Mouse (Mus musculus): ENCODE results near the gene Zfp984.
"Not testable (repeated sequence)": the region's sequence is repeated elsewhere in the genome, so short reads cannot be mapped to it uniquely, and the experiment has no call there.

Gene Zfp984

GRCm38 (mm10) chr4:147809292-147809965 is at the start of gene Zfp984:
Gene Zfp984, minus strand, starts transcription at chr4:147809788.
- DNase-seq (ENCODE audit: low spot score): peak; percentile 65

GRCm38 (mm10) chr4:147850776-147851175 is 41.2 kb upstream of the Zfp984 start:
- no peak for DNase-seq (ENCODE audit: low spot score)

- DNase-seq (ENCODE audit: low spot score): no peak
Measured at GRCm38 (mm10) chr4:147848584-147848991, 39.0 kb upstream of the Zfp984 start.

- DNase-seq (ENCODE audit: low spot score): peak; percentile 91
Measured at GRCm38 (mm10) chr4:147847614-147848583, 38.3 kb upstream of the Zfp984 start, which contains the start of gene Zfp933. Gene Zfp933, minus strand, starts transcription at chr4:147848366.

- DNase-seq (ENCODE audit: low spot score): no peak
Measured at GRCm38 (mm10) chr4:147842871-147843270, 33.3 kb upstream of the Zfp984 start.

GRCm38 (mm10) chr4:147839282-147839681 is 29.7 kb upstream of the Zfp984 start:
- DNase-seq (ENCODE audit: low spot score): peak; percentile 23

GRCm38 (mm10) chr4:147824389-147824788 is 14.8 kb upstream of the Zfp984 start:
- no peak for DNase-seq (ENCODE audit: low spot score)

- not testable (repeated sequence) for DNase-seq (ENCODE audit: low spot score)
Measured at GRCm38 (mm10) chr4:147821414-147821813, 11.8 kb upstream of the Zfp984 start.

GRCm38 (mm10) chr4:147819659-147820058 is 10.1 kb upstream of the Zfp984 start:
- DNase-seq (ENCODE audit: low spot score): not testable (repeated sequence)

- DNase-seq (ENCODE audit: low spot score): no peak
Measured at GRCm38 (mm10) chr4:147814592-147815167, 5.1 kb upstream of the Zfp984 start.

GRCm38 (mm10) chr4:147813249-147813765 is 3.7 kb upstream of the Zfp984 start:
- DNase-seq (ENCODE audit: low spot score): no peak

GRCm38 (mm10) chr4:147809966-147810304 is 347 bp upstream of the Zfp984 start:
- DNase-seq (ENCODE audit: low spot score): not testable (repeated sequence)

- DNase-seq (ENCODE audit: low spot score): not testable (repeated sequence)
Measured at GRCm38 (mm10) chr4:147808483-147808882, 1.1 kb downstream of the Zfp984 start.

- DNase-seq (ENCODE audit: low spot score): not testable (repeated sequence)
Measured at GRCm38 (mm10) chr4:147795308-147795707, 14.3 kb downstream of the Zfp984 start.

- not testable (repeated sequence) for DNase-seq (ENCODE audit: low spot score)
Measured at GRCm38 (mm10) chr4:147794026-147794665, 15.4 kb downstream of the Zfp984 start.

GRCm38 (mm10) chr4:147793390-147793916 is 16.1 kb downstream of the Zfp984 start:
- not testable (repeated sequence) for DNase-seq (ENCODE audit: low spot score)

GRCm38 (mm10) chr4:147791729-147792128 is 17.9 kb downstream of the Zfp984 start:
- DNase-seq (ENCODE audit: low spot score): not testable (repeated sequence)

- DNase-seq (ENCODE audit: low spot score): not testable (repeated sequence)
Measured at GRCm38 (mm10) chr4:147746255-147746654, 63.3 kb downstream of the Zfp984 start.

- not testable (repeated sequence) for DNase-seq (ENCODE audit: low spot score)
Measured at GRCm38 (mm10) chr4:147738636-147739369, 70.8 kb downstream of the Zfp984 start.

All from lung, postnatal 25 days (tissue).